Mouse (Mus musculus): ENCODE measurements at regions not wholly inside any gene's neighbourhood (a gene's known extent, or its start where the extent isn't known, plus 50 kb on each side); places are given as distances from the start of the nearest gene placed in this dataset.

DNA sequence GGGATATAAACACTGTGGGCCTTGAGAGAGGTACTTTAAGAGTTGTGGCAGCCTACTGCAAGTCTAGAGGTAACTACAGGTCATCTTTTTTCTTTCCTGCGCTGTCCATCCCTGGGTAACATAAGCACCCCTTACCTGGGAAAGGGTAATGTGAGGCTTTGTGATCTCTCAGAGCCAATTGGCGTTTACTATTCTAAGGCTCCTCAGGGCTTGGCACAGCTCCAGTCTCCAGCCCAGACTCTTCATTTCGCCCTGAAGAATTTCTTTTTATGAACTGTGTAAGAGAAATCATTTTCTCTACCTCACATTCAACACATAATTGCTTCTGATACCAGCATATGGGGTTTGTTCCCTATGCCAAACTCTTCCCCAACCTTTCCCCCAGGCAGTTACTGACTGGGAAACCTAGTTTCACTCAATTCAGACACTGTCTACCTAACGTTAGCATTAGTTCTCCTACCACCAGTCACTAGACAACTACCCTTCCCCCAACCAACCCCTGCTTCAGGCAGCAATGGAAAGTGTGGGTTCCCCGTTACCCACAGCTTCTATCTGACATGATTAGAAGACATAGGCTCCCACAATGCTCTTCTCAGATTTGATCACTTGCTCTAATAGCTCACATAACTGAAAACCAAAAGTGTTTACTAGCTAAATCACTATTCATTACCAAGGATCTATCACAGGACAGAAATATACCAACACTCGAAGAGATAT is 52.4 kb upstream of the Acbd6 start:
- H3K9ac ChIP-seq (ENCODE audit: insufficient read depth, low read depth): no peak overlapping the region
- H3K27me3 ChIP-seq (replicated peaks): no peaks in the 10 kb centered on the region
- dilution Hi-C loops (cut with MboI; ENCODE audit: extremely low pct_ligation_motif_present, extremely low pct_unique_long_range_greater_than_20kb, low sequenced_read_pairs): no loop called here
- no peak overlapping the region for H3K4me2 ChIP-seq (ENCODE audit: insufficient read depth, low read depth, poor library complexity, severe bottlenecking)
- 0 out of 4 replicates have a peak, but pooled peaks cover 0 to 2% of the 10 kb centered on the region in 2 experiments for H3K4me1 ChIP-seq (ENCODE audit: control insufficient read depth in 1 of 2, insufficient read depth in 2 of 2)
- no peak overlapping the region for H3K27ac ChIP-seq (ENCODE audit: insufficient read depth, low read depth)
- DNase-seq (ENCODE audit: extremely low read depth): no peak
- in situ Hi-C loops (cut with MboI; ENCODE audit: low pct_ligation_motif_present, low pct_unique_long_range_greater_than_20kb, low sequenced_read_pairs): no loop called here
- no peaks in the 10 kb centered on the region for H3K79me2 ChIP-seq (replicated peaks; ENCODE audit: control insufficient read depth, extremely low read depth, insufficient read depth, poor library complexity, severe bottlenecking)
- no peaks in the 10 kb centered on the region for H3K36me3 ChIP-seq (replicated peaks in 1 of 2; ENCODE audit: control insufficient read depth in 1 of 2, insufficient read depth in 1 of 2, low read length in 1 of 2)
- peaks cover 6% of the 10 kb centered on the region for H3K9me3 ChIP-seq (replicated peaks; ENCODE audit: low read length)
- TF ChIP-seq NELFE (IDR thresholded peaks at IDR 0.05; ENCODE audit: low read depth, low read length) (no peak), RCOR1 (conservative IDR thresholded peaks at IDR 0.05; ENCODE audit: low read depth, low read length) (no peak), TBP (conservative IDR thresholded peaks at IDR 0.05; ENCODE audit: low read depth, low read length) (no peak), MAFK (IDR thresholded peaks at IDR 0.05; ENCODE audit: insufficient replicate concordance, low read length) (no peak), PAX5 (IDR thresholded peaks at IDR 0.05; ENCODE audit: low read length) (no peak), USF2 (conservative IDR thresholded peaks at IDR 0.05; ENCODE audit: low read depth, low read length) (no peak), ZC3H11A (IDR thresholded peaks at IDR 0.05; ENCODE audit: low read depth, low read length) (no peak), RAD21 (IDR thresholded peaks at IDR 0.05; ENCODE audit: low read depth, low read length) (no peak), POLR2AphosphoS2 (IDR thresholded peaks at IDR 0.05; ENCODE audit: low read depth, low read length) (no peak), GABPA (IDR thresholded peaks at IDR 0.05; ENCODE audit: insufficient replicate concordance, low read depth, low read length) (no peak), ELF1 (IDR thresholded peaks at IDR 0.05; ENCODE audit: low read depth, low read length) (no peak), UBTF (IDR thresholded peaks at IDR 0.05; ENCODE audit: low read depth, low read length) (no peak), CTCF (conservative IDR thresholded peaks at IDR 0.05 in 1 of 2, IDR thresholded peaks at IDR 0.05 in 1 of 2; ENCODE audit: low read depth in 2 of 2, low read length in 2 of 2) (no peak), CHD1 (IDR thresholded peaks at IDR 0.05; ENCODE audit: low read depth, low read length) (no peak), KAT2A (IDR thresholded peaks at IDR 0.05; ENCODE audit: insufficient replicate concordance, low read length) (no peak), MAZ (IDR thresholded peaks at IDR 0.05; ENCODE audit: low read depth, low read length) (no peak), SMC3 (IDR thresholded peaks at IDR 0.05; ENCODE audit: low read depth, low read length) (no peak)
- no peak overlapping the region for H3K4me3 ChIP-seq (replicated peaks in 1 of 3; ENCODE audit: low read depth in 2 of 3, low read length in 2 of 3, poor library complexity in 1 of 3)
